Mouse (Mus musculus) macrophage (primary cell): ENCODE results near the gene Gm3646. TPM values are rescaled to one million over a fixed set of nuclear protein-coding genes. Genes with fewer than 3 reads are reported as not detected.
A peak's percentile ranks its signal among the peaks of the same experiment; 100 is the strongest.

Experiments
- H3K27ac ChIP-seq: fragments of 350-480 bp; formaldehyde crosslinking; 2 replicates; pipeline ENCODE4 v1.9.0; 2021
- H3K36me3 ChIP-seq: fragments of 350-480 bp; formaldehyde crosslinking; 2 replicates; pipeline ENCODE4 v1.9.0; 2021; ENCODE audit errors: inconsistent target
- H3K4me3 ChIP-seq: fragments of 350-480 bp; formaldehyde crosslinking; 2 replicates; pipeline ENCODE4 v1.9.0; 2021; ENCODE audit errors: inconsistent target
- H3K79me2 ChIP-seq: fragments of 350-480 bp; formaldehyde crosslinking; 2 replicates; pipeline ENCODE4 v1.9.0; 2021; ENCODE audit errors: inconsistent target
- WGBS: methylation state at CpG from one replicate; pipeline ENCODE4 v1.1.7; 2026; ENCODE audit warnings: inconsistent platforms; ENCODE audit not compliant: missing documents; 5-methylcytosine and 5-hydroxymethylcytosine counted together
- polyA plus RNA-seq: library from polyadenylated mRNA; stranded (reverse); fragments of 250-400 nt; gene quantifications from 3 replicates; pipeline ENCODE4 v1.2.4, GENCODE M21; 2018; ENCODE audit warnings: inconsistent platforms

The Gm3646 gene
- polyA plus RNA-seq, 1 experiment from 2014 or later, result not detected

DNA sequence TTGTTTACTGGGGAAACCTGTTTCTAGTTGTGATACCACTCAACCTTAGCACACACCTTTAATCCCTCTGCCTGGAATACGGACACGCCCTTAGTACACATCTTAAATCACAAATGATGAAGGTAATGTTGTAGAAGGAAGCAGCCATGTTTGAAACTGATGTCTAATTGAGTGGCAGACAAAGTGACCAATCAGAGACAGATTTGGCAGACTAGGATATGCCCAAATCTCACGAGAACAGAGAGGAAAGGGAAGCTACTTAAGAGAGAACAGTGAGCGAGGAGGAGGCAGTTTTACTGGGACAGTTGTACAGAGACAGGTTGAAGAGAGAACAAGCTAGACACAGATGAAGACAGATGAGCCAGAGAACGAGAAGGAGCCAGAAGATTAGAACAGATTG is 10.6 kb upstream of the Gm3646 start:
- H3K36me3 ChIP-seq, result no peaks in the 10 kb centered on the region
- no peak overlapping the region for H3K27ac ChIP-seq
- H3K79me2 ChIP-seq, result no peaks in the 10 kb centered on the region
- 95% methylated on average over 5 of the region's 5 CpGs for WGBS
- H3K4me3 ChIP-seq, result no peak overlapping the region

DNA sequence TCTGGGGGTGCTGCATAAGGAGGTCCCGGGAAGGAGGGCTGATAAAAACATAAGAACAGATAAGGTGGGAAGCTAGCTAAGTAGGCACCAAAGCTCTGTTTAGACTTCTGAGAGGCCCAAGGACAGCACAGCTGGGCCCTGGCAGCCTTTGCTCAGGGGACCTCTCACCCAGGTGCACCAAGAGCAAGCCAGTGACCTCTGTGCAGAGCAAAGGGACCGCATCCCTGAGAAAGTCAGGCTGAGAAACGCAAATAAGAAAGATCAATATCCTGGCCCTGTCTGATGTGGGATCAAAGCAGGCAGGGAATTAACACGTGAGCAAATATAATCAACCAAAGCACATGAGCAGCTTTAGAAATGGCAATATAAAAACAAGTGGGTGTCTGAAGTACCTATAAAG is 7.9 kb upstream of the Gm3646 start:
- H3K27ac ChIP-seq, result no peak overlapping the region
- H3K4me3 ChIP-seq, result no peak overlapping the region
- no peaks in the 10 kb centered on the region for H3K36me3 ChIP-seq
- no peaks in the 10 kb centered on the region for H3K79me2 ChIP-seq
- WGBS, result 93% methylated on average over 4 of the region's 4 CpGs

DNA sequence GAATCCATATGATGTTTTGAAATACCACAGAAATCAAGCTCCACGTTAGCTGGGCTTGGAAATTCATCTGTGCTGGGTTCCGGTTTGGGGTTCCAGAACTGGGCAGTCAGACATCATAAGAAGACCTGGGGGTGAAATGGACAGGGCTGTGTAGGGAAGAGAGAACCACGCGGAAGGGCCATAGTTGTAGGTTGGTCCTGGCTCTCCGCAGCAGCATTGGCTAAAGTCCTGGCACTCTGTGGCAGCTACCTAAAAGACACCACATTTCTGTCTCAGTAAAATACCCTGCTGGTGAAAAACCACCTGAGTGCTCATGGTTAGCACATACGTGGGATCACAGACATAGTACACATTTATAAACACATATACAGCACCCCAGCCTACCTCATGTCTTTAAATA is 343 bp downstream of the Gm3646 start:
- 93% methylated on average over 6 of the region's 6 CpGs for WGBS
- Histone ChIP-seq H3K36me3 (no peaks in the 10 kb centered on the region), H3K79me2 (no peaks in the 10 kb centered on the region), H3K27ac (no peak overlapping the region), H3K4me3 (no peak overlapping the region)

DNA sequence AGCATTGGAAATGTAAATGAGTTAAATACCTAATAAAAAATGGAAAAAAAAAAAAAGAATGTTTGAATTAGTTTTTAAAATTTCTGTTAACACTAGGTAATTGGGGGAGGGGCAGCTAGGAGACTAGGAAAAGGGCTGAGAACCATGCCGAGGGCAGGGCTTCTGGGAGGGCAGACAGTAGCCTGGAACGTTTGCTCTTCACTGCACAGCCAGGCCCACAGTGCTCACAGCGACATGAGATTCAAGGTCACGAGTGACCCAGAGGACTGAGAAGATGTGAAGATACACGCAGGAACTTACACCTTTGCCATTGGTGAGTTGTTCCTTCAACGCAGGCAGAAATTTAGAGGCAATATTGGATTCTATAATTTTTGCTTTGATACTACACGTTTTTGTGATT is 2.2 kb downstream of the Gm3646 start:
- Histone ChIP-seq H3K4me3 (no peak overlapping the region), H3K36me3 (no peaks in the 10 kb centered on the region), H3K79me2 (no peaks in the 10 kb centered on the region), H3K27ac (no peak overlapping the region)
- 92% methylated on average over 7 of the region's 7 CpGs for WGBS

DNA sequence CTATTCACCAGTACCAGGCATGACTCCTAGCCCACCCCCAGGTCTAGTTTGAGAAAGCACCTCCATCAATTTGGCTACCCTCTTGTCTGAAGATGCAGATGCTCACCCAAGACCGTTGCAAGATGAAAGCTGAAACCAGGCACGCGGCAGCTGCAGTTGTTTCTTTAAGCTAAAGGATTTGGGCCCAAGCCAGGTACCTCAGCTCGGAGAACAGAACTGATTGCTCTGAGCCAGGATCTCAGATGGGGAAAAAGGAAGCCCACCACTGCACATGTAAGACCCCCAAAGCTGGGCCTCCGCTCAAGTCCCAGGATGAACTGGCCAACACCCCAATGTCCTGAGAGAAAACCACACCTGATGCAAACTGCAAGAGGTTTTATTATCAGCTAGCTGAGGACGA is 7.6 kb downstream of the Gm3646 start:
- Histone ChIP-seq H3K36me3 (no peaks in the 10 kb centered on the region), H3K79me2 (no peaks in the 10 kb centered on the region), H3K27ac (no peak overlapping the region), H3K4me3 (no peak overlapping the region)
- 97% methylated on average over 6 of the region's 6 CpGs for WGBS

DNA sequence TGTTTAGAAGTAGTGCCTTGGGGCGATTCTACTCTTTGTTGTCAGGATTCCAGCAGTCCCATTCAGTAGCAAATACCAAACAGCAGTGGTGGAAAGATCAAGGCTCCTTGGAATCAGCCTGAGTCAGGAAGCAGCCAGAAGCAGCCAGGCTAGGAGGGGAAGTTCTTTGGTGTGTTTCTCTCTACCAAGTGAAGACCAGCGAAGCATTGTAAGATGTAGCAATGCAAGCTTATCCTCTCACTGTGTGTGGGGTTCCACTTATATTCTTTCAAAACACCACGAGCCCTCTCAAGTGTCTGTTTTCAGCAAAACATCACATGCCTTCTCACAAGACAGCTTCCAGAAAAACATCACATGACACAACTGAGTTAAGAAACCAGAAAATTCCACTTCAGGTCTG is 8.4 kb downstream of the Gm3646 start:
- 83% methylated on average over 3 of the region's 3 CpGs for WGBS
- Histone ChIP-seq H3K79me2 (no peaks in the 10 kb centered on the region), H3K36me3 (no peaks in the 10 kb centered on the region), H3K4me3 (no peak overlapping the region), H3K27ac (peak overlapping the region; percentile 24)

DNA sequence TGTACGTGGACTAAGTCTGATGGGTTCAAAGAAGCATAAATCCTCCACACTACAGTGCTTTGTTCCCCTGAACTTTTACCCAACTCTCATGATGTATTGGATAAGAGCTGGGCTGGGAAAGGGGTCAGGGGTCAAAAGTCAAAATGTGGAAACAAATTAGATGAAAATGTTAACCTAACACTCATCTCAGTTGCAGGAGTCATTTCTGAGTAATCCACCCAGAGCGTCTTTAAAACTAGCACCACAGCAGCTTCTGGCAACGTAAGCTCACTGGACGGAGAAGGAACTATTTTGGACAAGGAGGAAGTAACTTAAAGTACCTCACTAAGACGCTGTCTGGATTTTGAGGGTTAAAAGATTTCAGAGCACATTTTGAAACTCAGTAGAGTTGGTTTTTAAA is 20.5 kb downstream of the Gm3646 start:
- H3K36me3 ChIP-seq, result no peaks in the 10 kb centered on the region
- H3K27ac ChIP-seq, result peak overlapping the region; percentile 46
- H3K79me2 ChIP-seq, result no peaks in the 10 kb centered on the region
- no peak overlapping the region for H3K4me3 ChIP-seq
- 10% methylated on average over 5 of the region's 5 CpGs for WGBS

DNA sequence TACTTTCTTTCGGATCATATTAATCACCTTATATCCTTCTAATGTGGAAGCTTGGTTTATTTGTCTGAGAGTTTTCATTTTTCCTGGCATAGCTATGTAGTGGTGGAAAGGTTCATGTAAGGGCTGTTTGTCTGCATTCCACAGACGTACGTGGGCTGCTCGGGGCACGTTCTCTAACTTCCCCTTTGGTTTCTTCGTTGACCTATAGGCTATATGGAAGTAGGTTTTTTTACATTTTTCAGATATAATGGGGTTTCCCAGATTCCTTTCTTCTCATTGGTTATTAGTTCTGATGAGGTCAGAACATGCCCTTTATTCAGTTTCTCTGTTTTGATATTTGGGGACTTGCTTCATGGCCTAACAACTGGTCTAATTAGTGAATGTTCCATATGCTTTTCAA is 23.3 kb downstream of the Gm3646 start:
- no peak overlapping the region for H3K4me3 ChIP-seq
- no peak overlapping the region for H3K27ac ChIP-seq
- no peaks in the 10 kb centered on the region for H3K36me3 ChIP-seq
- H3K79me2 ChIP-seq, result no peaks in the 10 kb centered on the region
- 31% methylated on average over 6 of the region's 6 CpGs for WGBS

DNA sequence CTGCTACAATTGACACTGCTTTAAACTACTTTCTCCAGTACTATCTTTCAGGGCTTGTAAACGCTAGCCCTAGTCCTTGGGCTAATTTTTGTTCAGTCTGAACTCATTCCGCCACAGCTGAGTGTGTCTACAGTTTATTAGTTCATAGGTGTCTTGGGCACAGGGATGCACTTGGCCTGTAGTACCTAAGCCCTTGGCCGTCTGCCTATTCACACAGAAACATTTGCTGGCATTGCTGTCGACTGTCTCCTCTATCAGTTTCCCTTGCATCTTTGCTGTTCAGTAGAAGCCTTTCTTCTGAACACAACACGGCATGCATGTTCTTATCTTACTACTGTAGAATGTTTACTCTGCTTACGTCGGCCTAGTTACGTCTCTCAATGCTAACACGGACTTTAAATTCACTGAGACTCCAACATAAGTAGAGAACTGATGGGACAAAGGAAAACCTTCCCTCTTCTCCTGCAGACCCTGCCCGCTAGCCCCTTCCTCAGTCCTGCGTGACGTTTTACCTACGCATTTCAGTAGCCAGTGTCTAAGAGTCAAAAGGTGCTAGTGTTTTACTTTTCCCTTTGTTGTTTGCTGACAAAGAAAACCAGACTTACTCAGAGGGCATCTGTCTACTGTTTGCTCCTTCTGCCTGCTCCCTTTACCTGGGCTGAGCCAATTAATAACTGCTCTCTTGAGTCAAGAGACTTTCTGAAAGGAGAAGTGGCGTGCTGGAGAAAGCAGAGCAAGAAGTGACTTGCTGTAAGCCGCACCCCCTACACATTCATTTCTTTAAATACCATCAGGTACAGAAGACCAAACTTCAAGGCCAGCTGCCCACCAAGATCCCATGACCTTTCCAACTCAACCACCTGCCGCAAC is 25.8 kb downstream of the Gm3646 start:
- H3K36me3 ChIP-seq, result no peaks in the 10 kb centered on the region
- 89% methylated on average over 16 of the region's 16 CpGs for WGBS
- H3K4me3 ChIP-seq, result no peak overlapping the region
- no peaks in the 10 kb centered on the region for H3K79me2 ChIP-seq
- H3K27ac ChIP-seq, result no peak overlapping the region

DNA sequence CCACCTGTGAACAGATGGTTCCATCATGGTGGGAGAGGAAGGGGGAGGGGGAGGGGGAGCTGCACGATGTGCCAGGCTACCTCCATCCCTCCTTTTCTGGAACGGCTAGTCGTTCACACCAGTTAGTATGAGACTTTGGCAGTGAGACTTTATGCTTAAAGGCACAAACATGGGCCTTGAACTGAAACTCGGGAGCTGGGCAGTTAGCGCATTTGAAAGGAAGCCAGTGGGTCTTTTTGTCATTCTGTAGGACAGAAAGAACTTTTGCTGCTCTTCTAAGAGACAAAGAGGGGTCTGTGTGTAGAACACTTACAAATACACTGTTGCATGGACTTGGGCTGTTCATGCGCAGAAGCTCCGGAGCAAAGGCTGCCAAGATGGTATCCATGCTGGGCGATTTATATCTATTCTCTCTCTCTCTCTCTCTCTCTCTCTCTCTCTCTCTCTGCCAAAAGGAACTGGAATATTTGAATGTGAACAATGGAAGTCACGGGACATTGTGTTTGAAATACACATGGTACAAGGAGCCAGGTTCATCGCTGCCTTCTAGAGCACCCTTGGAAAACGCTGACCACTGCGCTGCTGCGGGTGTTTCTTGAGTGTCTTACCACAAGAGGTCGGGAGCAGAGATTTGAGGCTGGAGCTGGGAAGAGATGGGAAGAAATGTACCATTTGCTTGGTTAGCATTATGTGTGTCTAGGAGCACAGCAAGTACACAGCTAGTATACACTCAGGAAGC is 31.0 kb downstream of the Gm3646 start:
- whole genome bisulfite sequencing, result 91% methylated on average over 14 of the region's 14 CpGs
- H3K27ac ChIP-seq, result no peak overlapping the region
- no peaks in the 10 kb centered on the region for H3K36me3 ChIP-seq
- H3K4me3 ChIP-seq, result no peak overlapping the region
- H3K79me2 ChIP-seq, result no peaks in the 10 kb centered on the region

DNA sequence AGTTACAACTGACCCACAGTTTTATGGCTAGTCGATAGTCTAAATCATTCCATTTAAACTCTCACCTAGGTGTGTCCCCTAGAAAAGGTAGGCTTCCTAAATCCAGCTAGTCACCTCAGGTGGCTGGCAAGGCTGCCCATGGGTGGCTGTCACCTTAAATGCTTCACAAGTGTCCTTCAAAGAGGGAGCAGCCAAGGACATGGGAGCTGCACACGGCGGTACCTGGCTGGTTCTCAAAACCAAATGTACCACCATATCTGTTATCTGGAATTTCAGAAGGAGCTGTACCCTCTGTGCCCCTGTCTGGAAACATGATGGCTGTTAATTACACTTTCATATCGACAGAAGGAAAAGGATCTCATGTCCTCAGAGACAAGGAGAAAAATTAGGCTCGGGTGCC is 31.6 kb downstream of the Gm3646 start:
- Histone ChIP-seq H3K27ac (no peak overlapping the region), H3K4me3 (no peak overlapping the region), H3K79me2 (no peaks in the 10 kb centered on the region), H3K36me3 (no peaks in the 10 kb centered on the region)
- WGBS, result 85% methylated on average over 5 of the region's 5 CpGs

DNA sequence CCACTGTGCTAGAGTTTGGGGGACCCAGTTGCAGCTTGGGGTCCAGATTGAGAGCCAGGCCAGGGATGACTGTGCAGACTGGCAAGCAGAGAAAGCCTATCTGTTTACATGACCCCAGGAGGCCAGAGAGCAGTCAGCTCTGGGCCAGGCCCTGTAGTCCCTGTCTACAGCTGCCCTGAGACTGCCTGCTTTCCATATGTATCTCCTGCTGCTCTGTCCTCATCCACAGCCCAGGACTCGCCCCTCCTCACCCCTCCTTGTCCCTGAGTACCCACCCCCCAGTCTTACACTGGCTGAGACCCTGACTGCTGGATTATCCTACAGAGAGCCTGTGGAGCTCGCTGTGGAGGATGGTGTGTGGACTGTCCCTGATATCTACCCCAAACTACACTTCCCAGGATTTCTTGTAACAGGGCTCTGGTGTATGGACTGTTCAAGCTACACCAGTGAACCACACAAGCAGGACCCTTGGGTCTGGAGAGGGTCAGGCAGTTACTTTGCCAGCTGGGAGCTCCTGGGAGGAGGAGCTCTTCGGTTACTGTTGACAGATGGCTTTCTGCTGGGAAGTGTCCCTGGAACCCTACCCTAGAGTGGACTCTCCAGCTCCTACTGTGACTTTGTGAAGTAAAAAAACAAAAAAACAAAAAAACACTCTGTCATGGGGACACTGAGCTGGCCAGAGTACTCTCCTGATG is 32.6 kb downstream of the Gm3646 start:
- H3K27ac ChIP-seq, result no peak overlapping the region
- no peaks in the 10 kb centered on the region for H3K79me2 ChIP-seq
- H3K36me3 ChIP-seq, result no peaks in the 10 kb centered on the region
- no peak overlapping the region for H3K4me3 ChIP-seq
- WGBS, result 92% methylated on average over 3 of the region's 3 CpGs

DNA sequence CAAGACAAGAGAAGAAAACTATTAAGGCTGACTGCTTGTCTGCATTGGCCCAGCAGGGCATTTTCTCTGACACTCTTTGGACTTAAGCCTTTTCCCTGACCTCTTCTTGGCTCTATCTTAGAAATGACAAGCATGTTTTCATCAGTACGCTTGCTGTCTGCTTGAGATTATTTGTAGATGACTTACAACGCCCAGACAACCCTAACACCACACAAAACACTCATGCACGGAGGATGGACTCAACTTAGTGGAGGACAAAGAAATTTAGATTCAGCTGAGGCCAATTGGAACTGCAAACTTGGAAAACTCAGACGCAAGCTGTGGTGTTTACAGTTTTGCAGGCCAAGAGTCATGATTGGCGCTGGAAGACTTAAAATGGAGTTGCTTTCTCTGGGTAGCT is 34.7 kb downstream of the Gm3646 start:
- WGBS, result 92% methylated on average over 5 of the region's 5 CpGs
- H3K27ac ChIP-seq, result no peak overlapping the region
- H3K79me2 ChIP-seq, result no peaks in the 10 kb centered on the region
- no peaks in the 10 kb centered on the region for H3K36me3 ChIP-seq
- H3K4me3 ChIP-seq, result no peak overlapping the region

DNA sequence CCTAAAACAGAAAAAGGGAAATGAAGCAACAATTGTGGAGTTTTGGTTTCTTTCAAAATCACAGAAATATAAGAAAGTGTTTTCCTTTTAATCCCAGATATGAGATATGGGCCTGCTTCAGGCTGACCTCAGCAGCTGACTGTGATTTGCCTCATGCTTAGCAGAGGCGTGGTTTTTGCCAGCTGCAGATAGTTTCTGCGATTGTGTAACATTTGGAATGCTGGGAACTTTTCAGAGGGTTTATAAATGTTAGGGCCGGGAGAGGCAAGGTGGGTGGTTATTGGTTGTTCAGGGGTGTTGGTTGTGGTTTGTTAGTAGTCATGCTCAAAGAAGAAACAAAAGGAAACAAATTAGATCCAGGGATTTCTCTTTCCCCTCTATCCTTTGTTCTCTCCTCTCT is 37.1 kb downstream of the Gm3646 start:
- 77% methylated on average over 3 of the region's 3 CpGs for WGBS
- H3K27ac ChIP-seq, result no peak overlapping the region
- H3K79me2 ChIP-seq, result no peaks in the 10 kb centered on the region
- H3K36me3 ChIP-seq, result no peaks in the 10 kb centered on the region
- no peak overlapping the region for H3K4me3 ChIP-seq
